Mouse (Mus musculus): ENCODE results near the gene Tnfrsf13b.

DNA sequence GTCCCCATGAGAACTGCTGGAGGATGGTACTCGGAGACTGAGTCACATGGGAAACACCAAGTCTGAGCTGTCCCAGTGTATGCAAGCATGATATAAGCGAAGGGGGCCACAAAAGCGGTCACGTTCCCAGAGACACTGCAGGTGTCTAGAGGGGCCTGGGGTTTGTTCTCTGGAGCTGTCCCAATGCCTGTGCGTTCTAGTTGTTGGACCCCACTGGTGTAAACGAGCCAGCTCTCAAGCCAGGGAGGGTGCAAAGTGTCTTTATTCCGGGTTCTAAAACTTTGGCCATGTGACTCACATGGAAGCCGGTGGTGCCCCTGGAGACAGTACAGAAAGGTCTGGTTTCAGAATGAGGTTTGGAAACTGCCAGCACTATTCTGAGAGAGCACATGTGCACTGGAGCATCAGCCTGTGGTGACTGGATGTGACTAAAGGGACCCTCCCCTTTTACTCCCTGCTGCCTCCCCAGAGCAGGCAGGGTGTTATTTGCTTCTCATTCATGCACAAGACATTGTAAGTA is 3.7 kb upstream of the Tnfrsf13b start:
- no peak for TF ChIP-seq CTCF (IDR thresholded peaks at IDR 0.05; ENCODE audit: extremely low read depth, insufficient read depth, low read length)
- no peak for TF ChIP-seq POLR2A (IDR thresholded peaks at IDR 0.05; ENCODE audit: extremely low read depth, insufficient read depth, low read length)

Measured in cortical plate, adult 2 months (tissue).